Mouse (Mus musculus) gastrocnemius, postnatal 36 days (tissue): ENCODE measurements around the gene Tmem242. TPM values are rescaled to one million over a fixed set of nuclear protein-coding genes. Genes with fewer than 3 reads are reported as not detected.
A peak's percentile ranks its signal among the peaks of the same experiment; 100 is the strongest.

Experiments
- DNase-seq, 2 experiments: peaks; one replicate each; pipeline ENCODE4 v3.0.0; 2022
- intact Hi-C: fragments of 180-260 bp; cut with DNase I; formaldehyde crosslinking; loops from one replicate; pipeline ENCODE4 v1.15.1; 2025
- total RNA-seq, 2 experiments: library from RNA; stranded (reverse); gene quantifications; 2 replicates each; pipeline ENCODE4 v1.2.3; 2021

The Tmem242 gene
- total RNA-seq, 2 experiments from 2014 or later: 131 to 146 TPM

- DNase-seq: no peak
- intact Hi-C loops: no loop called here
Observed at GRCm38 (mm10) chr17:5419056-5419455, 21.0 kb downstream of the Tmem242 start.

GRCm38 (mm10) chr17:5418545-5418944, 21.5 kb downstream of the Tmem242 start, which contains the start of gene Ldhal6b:
Gene Ldhal6b (minus strand): TSS chr17:5418767.
- intact Hi-C loops: no loop called here
- no peak for DNase-seq

- no peak for DNase-seq
- intact Hi-C loops: no loop called here
Observed at GRCm38 (mm10) chr17:5416518-5416917, 23.5 kb downstream of the Tmem242 start.

GRCm38 (mm10) chr17:5414041-5414440, 26.0 kb downstream of the Tmem242 start:
- DNase-seq: no peak
- intact Hi-C loops: no loop called here

- intact Hi-C loops: no loop called here
- no peak for DNase-seq
Observed at GRCm38 (mm10) chr17:5413350-5413749, 26.7 kb downstream of the Tmem242 start.

- no peak for DNase-seq
- intact Hi-C loops: no loop called here
Observed at GRCm38 (mm10) chr17:5412740-5413139, 27.3 kb downstream of the Tmem242 start.

- intact Hi-C loops: no loop called here
- DNase-seq: no peak
Observed at GRCm38 (mm10) chr17:5412301-5412700, 27.8 kb downstream of the Tmem242 start.

GRCm38 (mm10) chr17:5411205-5411604, 28.9 kb downstream of the Tmem242 start:
- intact Hi-C loops: no loop called here
- no peak for DNase-seq

- intact Hi-C loops: no loop called here
- no peak for DNase-seq
Observed at GRCm38 (mm10) chr17:5410336-5410735, 29.7 kb downstream of the Tmem242 start.

- intact Hi-C loops: no loop called here
- no peak for DNase-seq
Observed at GRCm38 (mm10) chr17:5407030-5407429, 33.0 kb downstream of the Tmem242 start.

- intact Hi-C loops: no loop called here
- no peak for DNase-seq
Observed at GRCm38 (mm10) chr17:5406566-5406965, 33.5 kb downstream of the Tmem242 start.

- intact Hi-C loops: no loop called here
- no peak for DNase-seq
Observed at GRCm38 (mm10) chr17:5403885-5404284, 36.2 kb downstream of the Tmem242 start.

GRCm38 (mm10) chr17:5402624-5403023, 37.4 kb downstream of the Tmem242 start:
- peak; percentile 53 to 70 for DNase-seq
- intact Hi-C loops: loop anchor here (1.0 kb wide), 1 partner anchor 200 kb away; no protein-coding TSS in a partner anchor

- intact Hi-C loops: loop anchor here (1.0 kb wide), 1 partner anchor 200 kb away; no protein-coding TSS in a partner anchor
Observed at GRCm38 (mm10) chr17:5402069-5402468, 38.0 kb downstream of the Tmem242 start.

GRCm38 (mm10) chr17:5401288-5401687, 38.8 kb downstream of the Tmem242 start:
- no peak for DNase-seq
- intact Hi-C loops: no loop called here

More at GRCm38 (mm10) chr17:5402069-5402468, 38.0 kb downstream of the Tmem242 start:
- peak; percentile 54 to 58 for DNase-seq

- intact Hi-C loops: no loop called here
- DNase-seq: no peak
Observed at GRCm38 (mm10) chr17:5400435-5401090, 39.5 kb downstream of the Tmem242 start.

GRCm38 (mm10) chr17:5397148-5398007, 42.7 kb downstream of the Tmem242 start:
- intact Hi-C loops: loop anchor here (5.0 kb wide), 2 partner anchors 65 to 145 kb away; no protein-coding TSS in a partner anchor
- peak; percentile 79 to 83 for DNase-seq

- no peak for DNase-seq
- intact Hi-C loops: loop anchor here (5.0 kb wide), 2 partner anchors 64 to 144 kb away; no protein-coding TSS in a partner anchor
Observed at GRCm38 (mm10) chr17:5396213-5396612, 43.8 kb downstream of the Tmem242 start.

- no peak for DNase-seq
- intact Hi-C loops: loop anchor here (5.0 kb wide), 2 partner anchors 63 to 143 kb away; no protein-coding TSS in a partner anchor
Observed at GRCm38 (mm10) chr17:5395454-5396205, 44.4 kb downstream of the Tmem242 start.

- intact Hi-C loops: no loop called here
- DNase-seq: no peak
Observed at GRCm38 (mm10) chr17:5390682-5391081, 49.4 kb downstream of the Tmem242 start.

- no peak for DNase-seq
- intact Hi-C loops: no loop called here
Observed at GRCm38 (mm10) chr17:5388351-5388750, 51.7 kb downstream of the Tmem242 start.
